Mouse (Mus musculus) forebrain, embryonic 13.5 days (tissue): ENCODE data around the gene Traf5. TPM values are rescaled to one million over a fixed set of nuclear protein-coding genes. Genes with fewer than 3 reads are reported as not detected.

Experiments
- ATAC-seq: fragments of 200-750 bp; cut with Nextera tagmentation; 2 replicates; pipeline ENCODE4 v1.8.0; 2017
- H3K27ac ChIP-seq: fragments of 300-500 bp; sonication (generic); 2 replicates; pipeline ENCODE4 v1.5.1; 2015; ENCODE audit warnings: inconsistent platforms, mild to moderate bottlenecking, moderate library complexity
- H3K27me3 ChIP-seq: fragments of 300-500 bp; sonication (generic); 2 replicates; pipeline ENCODE4 v1.6.1; 2015; ENCODE audit warnings: mild to moderate bottlenecking, inconsistent platforms
- H3K36me3 ChIP-seq: fragments of 300-500 bp; sonication (generic); 2 replicates; pipeline ENCODE4 v1.6.1; 2015; ENCODE audit warnings: mild to moderate bottlenecking, inconsistent platforms; ENCODE audit not compliant: poor library complexity, severe bottlenecking
- H3K4me1 ChIP-seq: fragments of 300-500 bp; sonication (generic); 2 replicates; pipeline ENCODE4 v1.6.1; 2015; ENCODE audit warnings: inconsistent platforms
- H3K4me2 ChIP-seq: fragments of 300-500 bp; sonication (generic); 2 replicates; pipeline ENCODE4 v1.6.1; 2015; ENCODE audit warnings: inconsistent platforms, mild to moderate bottlenecking, moderate library complexity
- H3K4me3 ChIP-seq: fragments of 300-500 bp; sonication (generic); 2 replicates; pipeline ENCODE4 v1.5.1; 2015; ENCODE audit warnings: mild to moderate bottlenecking, inconsistent platforms
- H3K9ac ChIP-seq: fragments of 300-500 bp; sonication (generic); 2 replicates; pipeline ENCODE4 v1.6.1; 2015; ENCODE audit warnings: mild to moderate bottlenecking, inconsistent platforms
- H3K9me3 ChIP-seq: fragments of 300-500 bp; sonication (generic); replicated peaks from 2 replicates; pipeline ENCODE4 v1.6.1; 2016; ENCODE audit warnings: inconsistent platforms
- WGBS: fragments of 180-500 bp; shearing (Covaris S2); methylation state at CpG from one replicate; pipeline ENCODE4 v1.1.7; 2015; 5-methylcytosine and 5-hydroxymethylcytosine counted together
- polyA plus RNA-seq: library from polyadenylated mRNA; unstranded; fragments of >200 nt; fragmentation: Nextera tagmentation; extraction: Ambion mirVana; gene quantifications from 2 replicates; pipeline ENCODE4 v1.2.1, GENCODE M21; 2015

Gene Traf5
- 2.7 and 4.1 TPM in 2 replicates for polyA plus RNA-seq

DNA sequence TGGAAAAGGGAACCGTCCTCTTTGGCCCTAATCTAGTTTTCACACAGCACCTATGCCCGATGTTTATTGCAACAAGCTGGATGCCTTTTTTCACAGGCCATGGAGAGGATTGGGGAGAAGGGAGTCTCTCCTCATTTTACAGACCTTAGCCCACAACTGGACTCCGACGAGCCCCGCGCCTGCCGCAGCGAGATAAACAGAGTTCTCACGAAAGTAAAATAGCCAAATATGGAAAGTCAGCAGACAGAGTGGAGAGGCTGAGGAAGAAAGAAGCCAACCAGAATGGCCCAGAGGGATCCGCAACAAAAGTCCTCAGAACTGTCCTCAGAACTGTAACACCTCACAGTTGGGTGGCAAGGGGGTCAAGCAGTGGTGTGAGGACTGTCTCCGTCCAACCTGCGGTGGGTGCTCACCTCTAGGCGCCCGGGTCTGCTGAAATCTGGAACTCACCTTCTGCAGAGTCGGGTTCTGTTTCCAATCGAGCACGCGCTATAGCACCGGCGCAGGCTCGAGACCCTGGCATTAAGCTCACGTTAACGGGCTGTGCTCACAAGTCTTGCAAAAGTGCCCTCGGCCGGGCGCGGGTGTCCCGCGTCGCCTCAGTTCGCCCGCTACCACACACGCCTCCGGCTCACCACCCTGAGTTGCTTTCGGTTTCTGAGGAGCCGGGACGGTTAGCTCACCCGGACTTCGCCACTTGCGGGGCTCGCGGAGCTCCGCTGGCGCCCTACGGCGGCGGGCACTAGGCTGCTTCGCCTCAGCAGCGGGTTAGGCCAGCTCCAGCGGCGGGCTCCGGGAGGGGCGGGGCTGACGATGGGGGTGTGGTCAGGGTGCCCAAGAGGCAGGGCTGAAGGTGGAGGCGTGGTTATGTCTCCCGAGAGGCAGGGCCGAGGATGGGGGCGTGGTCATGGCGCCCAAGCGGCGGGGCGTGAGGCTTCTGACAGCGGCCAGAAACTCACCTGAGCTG is at the start of gene Traf5:
TSS of gene Traf5 (minus strand) at position 754 of the 967 bp plus-strand sequence.
- peaks cover 6% of the 10 kb centered on the region for H3K4me1 ChIP-seq
- H3K36me3 ChIP-seq = no peaks in the 10 kb centered on the region
- ATAC-seq = peak; percentile 99
- H3K9me3 ChIP-seq = no peaks in the 10 kb centered on the region
- peak within 1 kb of the TSS; percentile 85 for H3K4me2 ChIP-seq
- H3K27ac ChIP-seq = no peak within 1 kb of the TSS
- peaks cover 25% of the 10 kb centered on the region for H3K27me3 ChIP-seq
- peak within 1 kb of the TSS; percentile 66 for H3K9ac ChIP-seq
- 3% methylated on average over 63 of the region's 63 CpGs for WGBS
- peak within 1 kb of the TSS; percentile 55 for H3K4me3 ChIP-seq

DNA sequence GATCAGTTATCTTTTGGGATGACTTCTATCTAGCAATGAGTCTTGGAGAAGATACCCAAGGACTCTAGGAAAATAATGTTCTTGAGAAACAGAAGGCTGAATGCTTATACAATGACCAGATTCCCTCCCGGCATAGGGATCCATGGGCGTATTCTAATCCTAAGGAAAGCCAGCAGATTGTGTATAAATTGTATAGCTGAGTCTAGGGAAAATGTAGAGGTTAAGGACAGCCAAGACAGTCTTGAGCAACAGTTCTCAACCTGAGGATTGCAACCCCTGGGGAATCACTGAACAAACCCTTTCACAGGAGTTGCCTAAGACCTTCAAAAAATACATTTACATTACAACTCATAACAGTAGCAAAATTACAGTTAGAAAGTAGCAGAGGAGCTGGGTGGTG is 48.0 kb upstream of the Traf5 start:
- Histone ChIP-seq H3K9me3 (no peaks in the 10 kb centered on the region), H3K4me2 (no peak overlapping the region), H3K9ac (no peak overlapping the region), H3K27ac (no peak overlapping the region), H3K4me3 (no peak overlapping the region), H3K36me3 (no peaks in the 10 kb centered on the region), H3K27me3 (no peaks in the 10 kb centered on the region), H3K4me1 (peaks cover 17% of the 10 kb centered on the region)
- 96% methylated on average over 2 of the region's 2 CpGs for WGBS
- ATAC-seq = no peak

DNA sequence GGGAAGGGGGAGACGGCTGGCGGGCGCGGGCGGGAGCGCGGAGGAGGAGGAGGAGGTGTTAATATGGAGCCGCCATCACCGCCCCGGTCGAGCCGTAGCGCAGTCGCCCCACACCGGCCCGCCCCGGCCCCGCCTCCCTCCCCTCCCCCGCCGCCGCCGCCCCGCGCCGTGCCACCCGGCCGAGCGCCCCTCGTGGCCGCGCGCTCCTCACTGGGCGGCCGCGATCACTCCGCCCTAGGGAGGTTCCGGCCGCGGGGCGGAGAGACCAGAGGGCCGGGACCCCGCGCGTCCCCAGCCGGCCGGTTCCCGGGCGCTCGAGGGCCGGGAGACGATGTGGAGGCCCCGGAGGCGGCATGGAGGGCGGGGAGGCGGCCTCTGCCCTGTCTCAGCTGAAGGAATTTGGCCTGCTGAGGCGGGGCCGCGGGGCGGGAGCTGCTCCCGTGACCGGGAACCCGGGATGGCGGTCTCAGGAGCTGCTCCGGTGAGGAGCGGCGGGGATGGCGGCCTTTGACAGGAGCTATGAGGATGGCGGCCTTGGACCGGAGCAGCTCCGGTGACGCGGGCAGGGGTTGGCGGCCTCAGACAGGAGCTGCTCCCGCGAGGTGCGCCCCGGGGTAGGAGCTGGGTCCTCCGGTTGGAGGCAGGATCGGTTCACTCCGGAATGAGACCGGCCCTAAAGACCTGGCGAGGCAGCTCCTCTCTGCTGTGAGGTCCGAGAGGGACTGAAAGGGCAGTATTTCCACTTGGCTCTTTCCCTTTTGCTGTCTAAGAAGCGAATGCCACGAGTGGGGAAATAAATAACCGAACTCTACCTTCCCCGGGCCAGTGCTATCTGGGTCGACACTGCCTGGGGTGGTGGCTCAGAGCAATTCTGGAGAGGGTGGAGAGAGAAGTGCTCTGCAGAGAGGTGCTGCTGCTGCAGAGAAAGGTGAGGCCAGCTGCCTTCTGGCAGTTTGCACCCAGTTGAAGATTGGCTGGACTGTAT is 45.9 kb upstream of the Traf5 start, which contains the start of gene Rcor3:
TSS of gene Rcor3 (minus strand) at position 137 of the 985 bp plus-strand sequence.
- Histone ChIP-seq H3K9ac (peak within 1 kb of the TSS; percentile 92), H3K4me3 (peak within 1 kb of the TSS; percentile 81), H3K27ac (peak within 1 kb of the TSS; percentile 96), H3K4me1 (peaks cover 17% of the 10 kb centered on the region), H3K36me3 (peaks cover 4% of the 10 kb centered on the region; the same call in 1 of the 2 replicates), H3K9me3 (no peaks in the 10 kb centered on the region), H3K4me2 (peak within 1 kb of the TSS; percentile 98), H3K27me3 (no peaks in the 10 kb centered on the region)
- under 1% methylated on average over 61 of the region's 88 CpGs for WGBS
- peak; percentile 88 for ATAC-seq

DNA sequence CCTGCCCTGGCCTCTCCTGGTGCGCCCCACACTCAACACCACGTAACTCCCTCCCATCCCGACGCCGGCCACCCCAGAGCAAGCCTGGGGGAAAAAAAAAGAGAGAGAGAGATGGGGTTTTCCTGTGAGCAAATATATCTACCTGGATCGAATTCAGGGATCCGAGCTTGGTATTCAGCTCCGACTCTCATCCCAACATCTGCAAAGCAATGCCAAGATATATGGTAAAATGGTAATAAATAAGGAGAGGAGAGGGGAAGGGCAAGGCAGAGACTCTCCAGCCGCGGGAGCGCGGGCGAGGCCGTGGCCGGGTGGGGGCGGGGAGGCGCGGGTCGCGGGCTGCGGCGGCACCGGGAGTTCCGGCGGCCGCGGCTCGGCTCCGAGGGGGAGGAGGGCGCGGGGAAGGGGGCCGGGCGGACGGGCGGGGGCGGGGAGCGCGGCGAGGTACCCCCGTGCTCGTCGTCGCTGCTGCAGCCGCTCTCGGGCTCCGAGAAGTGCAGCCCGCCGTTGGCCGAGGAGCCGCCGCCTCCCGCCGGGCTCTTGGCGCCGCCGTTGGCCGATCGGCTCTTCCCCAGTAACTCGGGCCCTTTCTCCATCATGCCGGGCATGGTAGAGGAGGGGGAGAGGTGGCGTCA is 45.0 kb upstream of the Traf5 start:
- no peaks in the 10 kb centered on the region for H3K27me3 ChIP-seq
- H3K9ac ChIP-seq = peak overlapping the region; percentile 92
- ATAC-seq = peak; percentile 25
- peak overlapping the region; percentile 81 for H3K4me3 ChIP-seq
- H3K4me2 ChIP-seq = peak overlapping the region; percentile 98
- H3K36me3 ChIP-seq = peaks cover 4% of the 10 kb centered on the region; the same call in 1 of the 2 replicates
- H3K4me1 ChIP-seq = peaks cover 17% of the 10 kb centered on the region
- WGBS = 0% methylated on average over 33 of the region's 61 CpGs
- H3K9me3 ChIP-seq = no peaks in the 10 kb centered on the region
- H3K27ac ChIP-seq = peak overlapping the region; percentile 96

DNA sequence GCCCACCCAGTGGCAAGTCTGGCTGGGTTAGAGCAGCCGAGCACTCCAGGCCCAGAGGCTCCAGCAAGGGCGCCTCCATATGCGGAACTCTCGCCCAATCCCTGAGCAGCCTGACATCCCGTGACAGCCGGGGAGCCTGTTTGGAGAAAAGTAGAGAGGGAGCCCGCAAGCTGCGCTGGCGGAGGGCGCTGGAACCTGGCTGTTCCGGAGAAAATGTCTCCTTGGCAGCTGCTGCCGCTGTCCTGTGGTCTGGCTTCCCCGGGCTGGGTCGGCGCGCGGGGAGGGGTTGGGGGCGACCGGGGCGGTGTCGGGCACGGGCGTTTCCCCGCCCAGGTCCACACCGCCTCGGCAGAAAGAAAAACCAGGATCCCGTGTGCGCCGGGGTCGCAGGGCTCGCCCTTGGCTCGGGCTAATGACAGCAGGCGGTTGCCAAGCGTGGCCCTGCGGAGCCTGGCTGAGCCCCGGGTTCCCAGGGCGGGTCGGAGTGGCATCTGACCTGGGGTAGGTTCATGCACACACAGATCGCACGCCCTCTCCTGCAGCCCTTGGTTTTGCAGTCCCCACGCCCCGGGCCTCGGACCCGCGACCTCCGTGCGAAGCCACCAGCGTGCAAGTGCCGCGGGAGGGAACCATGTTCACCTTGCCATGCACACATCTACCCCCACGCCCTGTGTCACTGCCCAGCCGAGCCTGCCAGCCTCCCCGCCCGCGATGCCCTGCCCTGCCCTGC is 44.4 kb upstream of the Traf5 start:
- Histone ChIP-seq H3K9ac (peak overlapping the region; percentile 92), H3K9me3 (no peaks in the 10 kb centered on the region), H3K27ac (peak overlapping the region; percentile 96), H3K36me3 (peaks cover 4% of the 10 kb centered on the region; the same call in 1 of the 2 replicates), H3K27me3 (no peaks in the 10 kb centered on the region), H3K4me1 (peaks cover 17% of the 10 kb centered on the region), H3K4me2 (peak overlapping the region; percentile 98), H3K4me3 (peak overlapping the region; percentile 81)
- ATAC-seq = peak; percentile 88
- under 1% methylated on average over 51 of the region's 55 CpGs for WGBS

DNA sequence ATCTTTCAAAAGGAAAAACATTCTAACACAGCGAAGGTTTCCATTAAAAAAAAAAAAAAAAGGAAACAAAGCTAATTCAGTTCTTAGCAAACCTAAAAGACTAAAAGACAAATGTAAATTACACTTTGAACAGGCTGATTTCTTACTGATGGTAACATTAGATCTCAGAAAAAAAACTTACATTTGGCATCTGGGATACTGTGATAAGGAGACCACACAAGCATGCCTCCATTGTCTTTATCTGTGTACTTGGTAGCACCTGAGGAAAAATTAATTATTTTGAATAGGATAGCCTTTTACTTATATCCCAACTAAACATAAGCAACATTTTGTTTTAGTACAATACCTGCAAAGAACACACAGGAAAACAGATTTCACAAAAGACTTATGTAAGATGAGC is 37.8 kb upstream of the Traf5 start:
- Histone ChIP-seq H3K36me3 (peaks cover 24% of the 10 kb centered on the region), H3K9me3 (no peaks in the 10 kb centered on the region), H3K4me2 (no peak overlapping the region), H3K27me3 (no peaks in the 10 kb centered on the region), H3K4me3 (no peak overlapping the region), H3K9ac (no peak overlapping the region), H3K27ac (no peak overlapping the region), H3K4me1 (no peaks in the 10 kb centered on the region)
- no peak for ATAC-seq
- WGBS = 95% methylated on average over 1 of the region's 1 CpGs

DNA sequence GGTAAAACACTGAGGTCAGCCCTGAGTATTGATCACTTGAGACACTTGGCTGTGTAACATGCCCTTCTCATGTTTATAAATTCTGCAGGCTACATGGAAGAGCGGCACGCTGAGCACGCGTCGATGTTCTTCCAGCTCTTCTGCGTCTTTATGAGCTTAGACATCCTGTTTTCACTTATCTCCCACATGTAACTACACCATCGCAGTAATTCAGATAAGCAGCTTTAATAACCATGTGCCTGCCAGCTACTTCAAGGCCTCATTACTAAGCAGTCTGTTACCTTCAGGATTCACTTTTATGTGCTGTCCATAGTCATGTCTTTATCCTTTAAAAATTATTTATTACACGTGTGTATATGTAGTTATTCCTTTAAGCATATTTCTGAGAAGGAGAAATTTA is 36.0 kb upstream of the Traf5 start:
- no peak for ATAC-seq
- Histone ChIP-seq H3K36me3 (peaks cover 35% of the 10 kb centered on the region), H3K9ac (no peak overlapping the region), H3K9me3 (no peaks in the 10 kb centered on the region), H3K4me1 (no peaks in the 10 kb centered on the region), H3K4me2 (no peak overlapping the region), H3K27me3 (no peaks in the 10 kb centered on the region), H3K4me3 (no peak overlapping the region), H3K27ac (no peak overlapping the region)
- 96% methylated on average over 8 of the region's 8 CpGs for WGBS

DNA sequence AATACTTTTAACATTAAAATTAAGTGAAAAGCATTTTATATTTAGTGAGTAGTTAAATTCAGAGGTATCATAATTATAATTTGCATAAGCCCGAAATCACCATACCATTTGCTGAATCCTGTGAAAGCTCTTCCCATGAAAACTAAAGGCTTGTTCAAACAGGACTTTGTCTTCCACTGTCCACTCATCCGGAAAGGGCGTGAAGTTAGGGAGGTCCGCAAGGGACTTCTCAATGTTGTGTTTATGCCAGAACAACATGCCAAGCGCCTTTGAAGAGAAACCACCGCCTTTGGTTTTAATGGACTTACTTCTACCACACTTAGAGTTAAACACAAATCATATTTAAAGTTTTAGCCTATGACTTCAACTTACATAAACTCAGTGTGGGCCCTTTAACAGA is 33.4 kb upstream of the Traf5 start:
- WGBS = 90% methylated on average over 6 of the region's 6 CpGs

DNA sequence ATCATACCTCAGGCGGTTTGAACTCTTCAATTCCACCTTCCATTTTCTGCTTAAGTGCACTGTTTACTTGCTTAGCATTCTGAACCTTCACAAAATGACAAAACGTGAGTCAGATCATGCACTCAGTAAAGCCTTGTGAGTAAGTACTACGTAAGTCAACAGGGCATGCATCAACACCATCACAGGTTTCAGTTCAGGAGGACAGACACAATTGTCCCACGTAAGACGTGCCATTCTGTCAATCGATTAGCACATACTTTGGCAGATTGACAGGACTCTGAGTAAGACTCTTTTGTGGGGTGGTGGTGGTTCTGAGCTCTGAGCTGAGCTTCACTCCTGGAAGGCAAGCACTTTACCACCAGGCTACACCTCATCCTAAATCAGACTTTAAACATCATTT is 23.9 kb upstream of the Traf5 start:
- Histone ChIP-seq H3K36me3 (peaks cover 81% of the 10 kb centered on the region), H3K4me1 (no peaks in the 10 kb centered on the region), H3K4me3 (no peak overlapping the region), H3K4me2 (no peak overlapping the region), H3K9me3 (no peaks in the 10 kb centered on the region), H3K27me3 (no peaks in the 10 kb centered on the region), H3K27ac (no peak overlapping the region), H3K9ac (no peak overlapping the region)
- ATAC-seq = no peak
- WGBS = 86% methylated on average over 6 of the region's 6 CpGs

More for the DNA sequence above, 33.4 kb upstream of the Traf5 start:
- Histone ChIP-seq H3K9ac (no peak overlapping the region), H3K4me2 (no peak overlapping the region), H3K27me3 (no peaks in the 10 kb centered on the region), H3K27ac (no peak overlapping the region), H3K4me3 (no peak overlapping the region), H3K36me3 (peaks cover 58% of the 10 kb centered on the region), H3K4me1 (no peaks in the 10 kb centered on the region), H3K9me3 (no peaks in the 10 kb centered on the region)
- no peak for ATAC-seq

DNA sequence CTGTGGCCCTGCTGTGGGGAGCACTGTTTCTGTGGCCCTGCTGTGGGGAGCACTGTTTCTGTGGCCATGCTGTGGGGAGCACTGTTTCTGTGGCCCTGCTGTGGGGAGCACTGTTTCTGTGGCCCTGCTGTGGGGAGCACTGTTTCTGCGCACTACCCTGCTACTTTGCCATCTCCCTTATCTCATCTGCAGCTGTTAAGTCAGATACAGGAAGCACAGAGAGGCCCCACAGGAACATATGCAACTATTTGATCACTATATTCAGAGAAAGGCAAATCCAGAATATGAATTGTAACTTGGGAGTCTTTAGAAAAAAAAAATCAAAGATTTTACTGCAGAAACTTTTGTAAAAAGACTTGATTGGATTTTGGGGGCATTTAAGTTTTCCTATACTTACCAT is 23.0 kb upstream of the Traf5 start:
- Histone ChIP-seq H3K9me3 (no peaks in the 10 kb centered on the region), H3K9ac (no peak overlapping the region), H3K27ac (no peak overlapping the region), H3K36me3 (peaks cover 77% of the 10 kb centered on the region), H3K27me3 (no peaks in the 10 kb centered on the region), H3K4me3 (no peak overlapping the region), H3K4me2 (no peak overlapping the region), H3K4me1 (no peaks in the 10 kb centered on the region)
- WGBS = 100% methylated on average over 1 of the region's 1 CpGs
- no peak for ATAC-seq

DNA sequence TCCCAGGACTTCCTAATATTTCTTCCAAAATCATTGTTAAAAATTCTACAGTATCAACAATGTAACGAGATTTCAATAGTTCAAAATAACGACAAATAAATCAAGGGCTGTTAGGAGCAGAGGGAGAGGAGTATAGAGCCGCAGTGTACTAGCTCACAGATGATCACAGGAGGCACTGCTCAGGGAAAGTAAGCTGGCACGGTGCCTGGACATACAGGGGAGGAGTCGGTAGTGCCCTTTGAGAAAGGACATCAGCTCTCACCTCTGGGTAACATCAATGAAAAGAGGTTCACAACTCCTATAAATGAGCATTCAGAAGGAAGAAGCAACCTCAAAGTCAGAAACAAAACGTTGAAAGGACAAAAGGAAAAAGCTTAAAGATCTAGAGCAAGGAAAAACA is 16.8 kb upstream of the Traf5 start:
- H3K9me3 ChIP-seq = no peaks in the 10 kb centered on the region
- no peak overlapping the region for H3K27ac ChIP-seq
- 64% methylated on average over 6 of the region's 6 CpGs for WGBS
- no peak overlapping the region for H3K4me2 ChIP-seq
- H3K36me3 ChIP-seq = peaks cover 52% of the 10 kb centered on the region
- no peak overlapping the region for H3K9ac ChIP-seq
- no peaks in the 10 kb centered on the region for H3K4me1 ChIP-seq
- ATAC-seq = no peak
- H3K27me3 ChIP-seq = no peaks in the 10 kb centered on the region
- H3K4me3 ChIP-seq = no peak overlapping the region
